Mouse (Mus musculus): ENCODE data around the gene Skp2. TPM values are rescaled to one million over a fixed set of nuclear protein-coding genes. Genes with fewer than 3 reads are reported as not detected.

Skp2 gene
- total and polyA plus RNA-seq, 3 experiments: 0.50 to 0.73 (median 0.57) TPM

GRCm38 (mm10) chr15:9122989-9123388 lies 32.2 kb downstream of the Skp2 start:
- Histone ChIP-seq H3K79me2 (replicated peaks; ENCODE audit: control insufficient read depth, insufficient read depth, low read length) (no peaks in the 10 kb centered on the region), H3K4me1 (ENCODE audit: control insufficient read depth, insufficient read depth, low read length) (no peaks in the 10 kb centered on the region), H3K36me3 (ENCODE audit: control insufficient read depth, insufficient read depth, low read length) (no peaks in the 10 kb centered on the region), H3K27ac (no peak overlapping the region), H3K27me3 (ENCODE audit: control insufficient read depth, insufficient read depth, low read length) (no peaks in the 10 kb centered on the region), H3K4me3 (no peak overlapping the region), H3K9ac (ENCODE audit: low read depth, low read length) (no peak overlapping the region)
- WGBS: 71% methylated on average over 4 of the region's 4 CpGs
- TF ChIP-seq POLR2A (IDR thresholded peaks at IDR 0.05; ENCODE audit: insufficient read depth, low read depth, low read length): no peak
- TF ChIP-seq CTCF (IDR thresholded peaks at IDR 0.05): no peak
- intact Hi-C loops (cut with DNase I): no loop called here
- DNase-seq: no peak

DNA sequence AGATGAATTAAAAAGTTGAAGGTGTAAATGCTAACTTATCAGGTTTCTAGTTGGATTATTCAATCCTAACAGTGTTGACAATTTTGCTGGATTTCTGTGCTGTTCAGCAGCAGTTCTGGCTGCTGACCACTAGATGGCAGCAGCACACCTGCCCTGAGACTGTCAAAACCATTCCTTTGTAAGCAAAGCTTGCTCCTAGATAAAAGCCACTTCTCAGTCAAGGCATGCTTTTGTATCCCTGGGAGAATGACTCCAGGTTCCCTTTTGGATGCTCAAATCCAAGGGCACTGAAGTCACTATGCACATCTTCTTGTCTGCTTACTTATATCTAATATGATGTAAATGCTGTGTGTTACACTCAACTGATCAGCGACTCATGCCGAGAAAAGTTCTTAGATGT lies 35.1 kb downstream of the Skp2 start:
- Histone ChIP-seq H3K79me2 (replicated peaks; ENCODE audit: control insufficient read depth, insufficient read depth, low read length) (no peaks in the 10 kb centered on the region), H3K9ac (ENCODE audit: low read depth, low read length) (no peak overlapping the region), H3K27me3 (ENCODE audit: control insufficient read depth, insufficient read depth, low read length) (no peaks in the 10 kb centered on the region), H3K36me3 (ENCODE audit: control insufficient read depth, insufficient read depth, low read length) (no peaks in the 10 kb centered on the region), H3K4me1 (ENCODE audit: control insufficient read depth, insufficient read depth, low read length) (no peaks in the 10 kb centered on the region), H3K27ac (no peak overlapping the region), H3K4me3 (no peak overlapping the region)
- 97% methylated on average over 2 of the region's 2 CpGs for WGBS
- DNase-seq: peak; percentile 37 to 45
- intact Hi-C loops (cut with DNase I): no loop called here
- TF ChIP-seq CTCF (IDR thresholded peaks at IDR 0.05) (no peak), POLR2A (IDR thresholded peaks at IDR 0.05; ENCODE audit: insufficient read depth, low read depth, low read length) (no peak), EP300 (IDR thresholded peaks at IDR 0.05; ENCODE audit: insufficient read depth, low read depth, low read length) (peak; percentile 86)

GRCm38 (mm10) chr15:9118852-9119251 lies 36.4 kb downstream of the Skp2 start:
- DNase-seq: no peak
- Histone ChIP-seq H3K4me3 (no peak overlapping the region), H3K4me1 (ENCODE audit: control insufficient read depth, insufficient read depth, low read length) (no peaks in the 10 kb centered on the region), H3K27ac (no peak overlapping the region), H3K79me2 (replicated peaks; ENCODE audit: control insufficient read depth, insufficient read depth, low read length) (no peaks in the 10 kb centered on the region), H3K27me3 (ENCODE audit: control insufficient read depth, insufficient read depth, low read length) (no peaks in the 10 kb centered on the region), H3K36me3 (ENCODE audit: control insufficient read depth, insufficient read depth, low read length) (no peaks in the 10 kb centered on the region), H3K9ac (ENCODE audit: low read depth, low read length) (no peak overlapping the region)
- intact Hi-C loops (cut with DNase I): no loop called here
- TF ChIP-seq POLR2A (IDR thresholded peaks at IDR 0.05; ENCODE audit: insufficient read depth, low read depth, low read length) (no peak), CTCF (IDR thresholded peaks at IDR 0.05) (no peak), EP300 (IDR thresholded peaks at IDR 0.05; ENCODE audit: insufficient read depth, low read depth, low read length) (no peak)
- 90% methylated on average over 4 of the region's 4 CpGs for WGBS

DNA sequence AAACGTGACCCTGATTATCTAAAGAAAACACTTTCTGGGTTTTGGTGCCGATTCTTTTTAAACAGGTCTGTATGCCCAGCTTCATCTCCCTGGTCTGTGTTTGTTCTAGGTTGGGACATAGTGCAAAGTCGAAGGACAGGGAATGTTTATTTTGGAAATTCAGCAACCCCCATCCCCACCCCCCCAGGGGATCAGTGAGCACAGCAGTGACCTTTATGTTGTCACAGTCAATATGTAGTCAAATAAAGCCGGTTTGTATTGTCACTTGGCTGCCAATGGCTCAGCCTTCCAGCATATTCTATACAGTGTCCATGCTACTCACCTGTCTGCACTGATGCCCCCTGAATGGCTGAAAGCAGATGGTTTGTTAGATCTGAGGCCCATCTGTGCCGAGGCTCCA lies 40.6 kb downstream of the Skp2 start:
- TF ChIP-seq CTCF (IDR thresholded peaks at IDR 0.05) (no peak), POLR2A (IDR thresholded peaks at IDR 0.05; ENCODE audit: insufficient read depth, low read depth, low read length) (no peak), EP300 (IDR thresholded peaks at IDR 0.05; ENCODE audit: insufficient read depth, low read depth, low read length) (no peak)
- 59% methylated on average over 5 of the region's 5 CpGs for WGBS
- H3K36me3 ChIP-seq (ENCODE audit: control insufficient read depth, insufficient read depth, low read length): no peaks in the 10 kb centered on the region

DNA sequence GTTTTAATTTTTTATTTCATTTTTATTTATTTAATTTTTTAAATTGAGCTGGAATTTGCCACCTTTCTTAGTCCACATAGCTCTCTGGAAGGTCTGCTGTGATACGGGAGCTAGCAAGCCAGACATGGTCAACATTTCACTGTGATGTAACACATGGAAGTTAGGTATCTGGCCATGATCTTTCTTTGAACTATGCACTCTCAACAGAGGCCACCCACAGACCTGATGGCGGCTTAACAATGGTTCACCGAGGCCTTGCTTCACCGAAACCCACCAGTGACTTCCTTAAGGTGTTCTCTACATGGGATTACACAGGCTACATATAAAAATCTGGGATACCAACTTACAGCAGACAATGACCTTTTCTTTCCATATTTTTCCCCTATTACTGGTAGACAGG lies 41.1 kb downstream of the Skp2 start:
- Histone ChIP-seq H3K36me3 (ENCODE audit: control insufficient read depth, insufficient read depth, low read length) (no peaks in the 10 kb centered on the region), H3K27ac (no peak overlapping the region), H3K4me3 (no peak overlapping the region), H3K4me1 (ENCODE audit: control insufficient read depth, insufficient read depth, low read length) (no peaks in the 10 kb centered on the region), H3K79me2 (replicated peaks; ENCODE audit: control insufficient read depth, insufficient read depth, low read length) (no peaks in the 10 kb centered on the region), H3K9ac (ENCODE audit: low read depth, low read length) (no peak overlapping the region), H3K27me3 (ENCODE audit: control insufficient read depth, insufficient read depth, low read length) (no peaks in the 10 kb centered on the region)
- no peak for DNase-seq
- WGBS: 93% methylated on average over 4 of the region's 4 CpGs
- TF ChIP-seq EP300 (IDR thresholded peaks at IDR 0.05; ENCODE audit: insufficient read depth, low read depth, low read length) (no peak), POLR2A (IDR thresholded peaks at IDR 0.05; ENCODE audit: insufficient read depth, low read depth, low read length) (no peak), CTCF (IDR thresholded peaks at IDR 0.05) (no peak)
- intact Hi-C loops (cut with DNase I): no loop called here

More for the DNA sequence above, 40.6 kb downstream of the Skp2 start:
- Histone ChIP-seq H3K27me3 (ENCODE audit: control insufficient read depth, insufficient read depth, low read length) (no peaks in the 10 kb centered on the region), H3K27ac (no peak overlapping the region), H3K9ac (ENCODE audit: low read depth, low read length) (no peak overlapping the region), H3K4me3 (no peak overlapping the region), H3K4me1 (ENCODE audit: control insufficient read depth, insufficient read depth, low read length) (no peaks in the 10 kb centered on the region), H3K79me2 (replicated peaks; ENCODE audit: control insufficient read depth, insufficient read depth, low read length) (no peaks in the 10 kb centered on the region)
- no peak for DNase-seq
- intact Hi-C loops (cut with DNase I): no loop called here

- DNase-seq: no peak
- intact Hi-C loops (cut with DNase I): no loop called here
- 65% methylated on average over 9 of the region's 9 CpGs for WGBS
- no peak overlapping the region for H3K4me3 ChIP-seq
- H3K9ac ChIP-seq (ENCODE audit: low read depth, low read length): no peak overlapping the region
- H3K4me1 ChIP-seq (ENCODE audit: control insufficient read depth, insufficient read depth, low read length): no peaks in the 10 kb centered on the region
- no peaks in the 10 kb centered on the region for H3K36me3 ChIP-seq (ENCODE audit: control insufficient read depth, insufficient read depth, low read length)
- H3K27me3 ChIP-seq (ENCODE audit: control insufficient read depth, insufficient read depth, low read length): no peaks in the 10 kb centered on the region
- TF ChIP-seq CTCF (IDR thresholded peaks at IDR 0.05) (no peak), POLR2A (IDR thresholded peaks at IDR 0.05; ENCODE audit: insufficient read depth, low read depth, low read length) (no peak), EP300 (IDR thresholded peaks at IDR 0.05; ENCODE audit: insufficient read depth, low read depth, low read length) (no peak)
- no peaks in the 10 kb centered on the region for H3K79me2 ChIP-seq (replicated peaks; ENCODE audit: control insufficient read depth, insufficient read depth, low read length)
- no peak overlapping the region for H3K27ac ChIP-seq
Observed at GRCm38 (mm10) chr15:9113556-9113955, 41.7 kb downstream of the Skp2 start.
